Mouse (Mus musculus) Patski (cell line): ENCODE measurements at regions not wholly inside any gene's neighbourhood (a gene's known extent, or its start where the extent isn't known, plus 50 kb on each side); places are given as distances from the start of the nearest gene placed in this dataset.
A peak's percentile ranks its signal among the peaks of the same experiment; 100 is the strongest.

ENCODE experiments used
- ATAC-seq: fragments of 100-300 bp; one replicate; pipeline ENCODE4 v1.8.0; 2021
- CTCF ChIA-PET: fragments of 350-600 bp; sonication (Branson Sonifier 250); formaldehyde crosslinking; loops from one replicate; lab custom pipeline; 2022; ENCODE audit warnings: inconsistent platforms; lab: Charles Lee
- POLR2A ChIA-PET: fragments of 350-600 bp; sonication (Branson Sonifier 250); formaldehyde crosslinking; loops from one replicate; lab custom pipeline; 2022; ENCODE audit warnings: antibody characterized with exemption, inconsistent platforms; lab: Charles Lee
- DNase-seq: peaks from one replicate; pipeline ENCODE4 v3.0.0-alpha.2; 2011; ENCODE audit warnings: low read depth, low spot score
- H3K27me3 ChIP-seq: fragments of 371-371 bp; one replicate; pipeline ENCODE4 v1.5.1; 2021
- CTCF ChIP-seq: fragments of 100-300 bp; IDR thresholded peaks from one replicate; pipeline ENCODE4 v1.5.1; 2021
- in situ Hi-C: fragments of 300-500 bp; cut with MboI; formaldehyde crosslinking; loops from 3 replicates; pipeline ENCODE4 v1.11.1; 2018; ENCODE audit warnings: low pct_unique_long_range_greater_than_20kb, mixed read lengths

DNA sequence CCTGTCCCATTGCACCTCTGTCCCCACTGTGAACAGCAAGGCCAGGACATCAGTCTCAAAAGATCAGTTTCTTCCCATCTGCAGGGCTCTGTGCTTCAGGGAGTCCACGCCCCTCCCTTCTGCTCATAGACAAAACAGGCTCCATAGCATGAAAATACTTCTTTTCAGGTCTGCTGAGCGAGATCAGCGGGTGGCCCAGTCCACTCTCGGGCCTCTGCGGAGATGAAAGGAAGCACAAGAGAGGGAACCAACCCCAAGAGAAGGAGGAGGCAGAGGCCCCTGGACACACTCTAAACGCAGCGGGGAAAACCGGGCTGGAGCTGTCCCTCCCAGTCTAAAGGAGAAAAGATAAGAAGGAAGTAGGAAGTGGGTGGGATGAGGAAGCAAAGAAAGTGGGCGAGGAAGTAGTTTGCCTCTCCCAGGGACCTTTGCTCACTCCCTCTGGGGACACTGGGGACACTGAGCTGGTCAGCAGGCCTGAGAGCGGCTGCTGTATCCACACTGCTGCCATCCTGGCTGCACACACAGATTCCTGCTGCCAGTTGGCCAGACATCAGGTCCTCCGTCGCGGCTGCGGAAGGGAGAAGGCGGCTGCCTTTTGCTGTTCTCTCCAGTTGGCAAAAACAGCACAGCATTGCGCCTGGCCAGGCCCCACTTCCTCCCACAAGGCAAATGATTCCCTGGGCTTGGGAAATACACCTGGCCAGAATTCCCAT is 143.5 kb downstream of the Rybp start:
- no peak for TF ChIP-seq CTCF
- CTCF ChIA-PET = no interaction called here
- POLR2A ChIA-PET = no interaction called here
- DNase-seq (no peak), ATAC-seq (no peak)
- peaks cover 53% of the 10 kb centered on the region for H3K27me3 ChIP-seq
- in situ Hi-C loops = no loop called here

- ChIA-PET POLR2A (interaction anchor here (0.7 kb wide), 1 partner anchor 1180 kb away, joined by 3 read pairs; no protein-coding TSS in a partner anchor), CTCF (no interaction called here)
- H3K27me3 ChIP-seq = peaks cover 66% of the 10 kb centered on the region
- no peak for TF ChIP-seq CTCF
- ATAC-seq = no peak
- DNase-seq = no peak
- in situ Hi-C loops = no loop called here
Measured at GRCm38 (mm10) chr6:100141225-100141624, 146.1 kb downstream of the Rybp start.

DNA sequence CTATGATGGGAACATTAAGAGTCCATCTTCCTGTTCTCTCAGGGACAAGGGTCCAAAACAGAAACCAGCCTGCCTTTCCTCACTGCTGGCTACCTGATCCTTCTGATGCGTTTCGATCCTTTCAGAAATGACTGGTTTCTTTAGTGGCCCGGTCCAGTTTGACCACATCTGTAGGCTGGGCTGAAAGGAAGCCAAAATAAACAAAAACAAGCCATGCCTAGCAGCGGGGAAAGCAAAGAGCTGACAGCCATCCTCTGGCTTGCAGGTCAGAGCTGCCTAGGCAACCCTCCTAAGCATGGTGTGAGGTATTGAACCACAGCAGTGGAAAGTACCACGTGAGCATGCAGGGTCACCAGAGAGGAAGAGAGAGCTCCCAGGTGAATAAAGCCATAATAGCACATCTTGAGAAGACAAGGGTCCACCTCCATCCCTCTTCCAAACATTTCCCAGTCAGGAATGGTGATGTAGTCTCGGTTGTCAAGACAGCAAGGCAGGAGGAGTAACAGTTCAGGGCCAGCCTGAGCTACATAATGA is 146.6 kb downstream of the Rybp start:
- H3K27me3 ChIP-seq = peaks cover 62% of the 10 kb centered on the region
- in situ Hi-C loops = no loop called here
- ChIA-PET CTCF (no interaction called here), POLR2A (interaction anchor here (0.7 kb wide), 1 partner anchor 1180 kb away, joined by 3 read pairs; no protein-coding TSS in a partner anchor)
- no peak for DNase-seq
- TF ChIP-seq CTCF = no peak
- ATAC-seq = no peak

GRCm38 (mm10) chr6:100139809-100140208 is 147.5 kb downstream of the Rybp start:
- TF ChIP-seq CTCF = no peak
- in situ Hi-C loops = no loop called here
- ATAC-seq (no peak), DNase-seq (no peak)
- ChIA-PET CTCF (no interaction called here), POLR2A (no interaction called here)
- peaks cover 61% of the 10 kb centered on the region for H3K27me3 ChIP-seq

GRCm38 (mm10) chr6:100138659-100139058 is 148.6 kb downstream of the Rybp start:
- CTCF ChIA-PET = no interaction called here
- H3K27me3 ChIP-seq = peaks cover 52% of the 10 kb centered on the region
- no peak for TF ChIP-seq CTCF
- POLR2A ChIA-PET = no interaction called here
- ATAC-seq (no peak), DNase-seq (no peak)
- in situ Hi-C loops = no loop called here

GRCm38 (mm10) chr6:100135177-100135576 is 152.1 kb downstream of the Rybp start:
- ChIA-PET POLR2A (no interaction called here), CTCF (no interaction called here)
- in situ Hi-C loops = no loop called here
- ATAC-seq (no peak), DNase-seq (no peak)
- TF ChIP-seq CTCF = no peak
- H3K27me3 ChIP-seq = peaks cover 64% of the 10 kb centered on the region

GRCm38 (mm10) chr6:100133970-100134369 is 153.3 kb downstream of the Rybp start:
- no peak for TF ChIP-seq CTCF
- CTCF ChIA-PET = no interaction called here
- DNase-seq = no peak
- peaks cover 62% of the 10 kb centered on the region for H3K27me3 ChIP-seq
- POLR2A ChIA-PET = interaction anchor here (0.9 kb wide), 1 partner anchor 29 kb away, joined by 7 read pairs; no protein-coding TSS in a partner anchor
- no peak for ATAC-seq
- in situ Hi-C loops = loop anchor here (5.0 kb wide), 1 partner anchor 393 kb away; no protein-coding TSS in a partner anchor

DNA sequence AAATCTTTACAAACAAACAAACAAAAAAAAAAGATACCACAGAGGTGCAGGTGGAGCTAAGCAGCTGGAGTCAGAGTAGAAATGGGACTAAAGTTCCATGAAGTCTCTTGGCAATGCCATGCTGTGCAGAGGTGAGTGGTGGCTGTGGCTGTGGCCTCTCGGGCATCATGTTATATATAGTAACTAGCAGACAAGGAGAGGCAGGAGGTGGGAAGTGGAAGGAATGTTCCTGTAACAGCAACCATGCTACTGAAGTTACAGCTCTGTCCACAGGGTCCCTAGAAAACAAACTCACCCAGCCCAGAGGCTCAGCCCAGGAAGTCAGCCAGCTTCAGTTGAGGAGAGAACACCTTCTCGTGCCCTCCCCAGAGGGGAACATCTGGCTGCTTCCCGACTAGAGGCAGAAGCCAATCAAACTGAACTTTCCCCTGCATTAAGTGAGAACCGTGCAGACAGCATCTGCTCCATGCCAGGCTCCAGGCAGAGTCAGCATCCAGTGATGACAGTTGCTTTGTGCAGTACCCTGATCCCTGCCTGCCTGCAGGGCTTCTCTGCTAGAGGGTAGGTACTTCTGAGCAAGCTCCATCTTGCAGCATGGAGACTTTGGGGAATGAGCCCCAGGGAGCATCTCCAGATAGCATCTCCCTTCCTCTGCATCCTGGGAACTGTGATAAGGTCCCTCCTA is 154.2 kb downstream of the Rybp start:
- peaks cover 63% of the 10 kb centered on the region for H3K27me3 ChIP-seq
- POLR2A ChIA-PET = interaction anchor here (0.9 kb wide), 1 partner anchor 30 kb away, joined by 7 read pairs; no protein-coding TSS in a partner anchor
- ATAC-seq = no peak
- CTCF ChIA-PET = no interaction called here
- in situ Hi-C loops = loop anchor here (5.0 kb wide), 1 partner anchor 394 kb away; no protein-coding TSS in a partner anchor
- DNase-seq = no peak
- no peak for TF ChIP-seq CTCF

GRCm38 (mm10) chr6:100127221-100128143 is 159.8 kb downstream of the Rybp start:
- in situ Hi-C loops = no loop called here
- peaks cover 51% of the 10 kb centered on the region for H3K27me3 ChIP-seq
- DNase-seq (peak; percentile 57), ATAC-seq (peak; percentile 84)
- POLR2A ChIA-PET = no interaction called here
- no peak for TF ChIP-seq CTCF
- CTCF ChIA-PET = interaction anchor here (1.3 kb wide), 1 partner anchor 10 kb away, joined by 3 read pairs; no protein-coding TSS in a partner anchor

GRCm38 (mm10) chr6:100126736-100127135 is 160.5 kb downstream of the Rybp start:
- CTCF ChIA-PET = interaction anchor here (1.3 kb wide), 1 partner anchor 9 kb away, joined by 3 read pairs; no protein-coding TSS in a partner anchor
- in situ Hi-C loops = no loop called here
- TF ChIP-seq CTCF = no peak
- no peak for DNase-seq
- ATAC-seq = no peak
- peaks cover 53% of the 10 kb centered on the region for H3K27me3 ChIP-seq
- POLR2A ChIA-PET = no interaction called here
